Mouse (Mus musculus): ENCODE results near the gene Fgfr2. TPM values are rescaled to one million over a fixed set of nuclear protein-coding genes. Genes with fewer than 3 reads are reported as not detected.

Fgfr2 gene
- polyA plus RNA-seq, 1 experiment from 2014 or later = 123 TPM

- H3K9me3 ChIP-seq = no peaks in the 10 kb centered on the region
These were observed 1791.5 kb downstream of the Fgfr2 start for GRCm38 (mm10) chr7:131331688-131332087.

GRCm38 (mm10) chr7:131329416-131329815 lies 1793.7 kb downstream of the Fgfr2 start, which contains the start of gene Fam24b:
Fam24b (minus strand) TSS chr7:131329516.
- no peak for ATAC-seq (ENCODE audit: low FRiP score, low read depth)
- 91% methylated on average over 5 of the region's 5 CpGs for WGBS
- Histone ChIP-seq H3K36me3 (no peaks in the 10 kb centered on the region), H3K27ac (no peak within 1 kb of the TSS), H3K9ac (no peak within 1 kb of the TSS), H3K4me1 (no peaks in the 10 kb centered on the region), H3K4me2 (replicated peaks) (no peak within 1 kb of the TSS), H3K27me3 (no peaks in the 10 kb centered on the region), H3K4me3 (no peak within 1 kb of the TSS), H3K9me3 (no peaks in the 10 kb centered on the region)

More at GRCm38 (mm10) chr7:131331688-131332087, 1791.5 kb downstream of the Fgfr2 start:
- H3K36me3 ChIP-seq = no peaks in the 10 kb centered on the region
- H3K4me1 ChIP-seq = no peaks in the 10 kb centered on the region
- H3K4me3 ChIP-seq = no peak overlapping the region
- WGBS = 68% methylated on average over 2 of the region's 2 CpGs
- H3K27me3 ChIP-seq = no peaks in the 10 kb centered on the region
- H3K4me2 ChIP-seq (replicated peaks) = no peak overlapping the region
- ATAC-seq (ENCODE audit: low FRiP score, low read depth) = no peak
- no peak overlapping the region for H3K9ac ChIP-seq
- H3K27ac ChIP-seq = no peak overlapping the region

GRCm38 (mm10) chr7:131327054-131327453 lies 1796.1 kb downstream of the Fgfr2 start:
- 83% methylated on average over 5 of the region's 5 CpGs for WGBS
- H3K27ac ChIP-seq = no peak overlapping the region

GRCm38 (mm10) chr7:131322192-131322591 lies 1801.0 kb downstream of the Fgfr2 start, which contains the start of gene Cuzd1:
Cuzd1 (minus strand) TSS chr7:131322292.
- H3K36me3 ChIP-seq = no peaks in the 10 kb centered on the region
- no peaks in the 10 kb centered on the region for H3K27me3 ChIP-seq
- no peak for ATAC-seq (ENCODE audit: low FRiP score, low read depth)
- 77% methylated on average over 2 of the region's 2 CpGs for WGBS
- H3K9me3 ChIP-seq = no peaks in the 10 kb centered on the region
- no peak within 1 kb of the TSS for H3K9ac ChIP-seq
- no peak within 1 kb of the TSS for H3K4me2 ChIP-seq (replicated peaks)
- no peak within 1 kb of the TSS for H3K27ac ChIP-seq
- no peak within 1 kb of the TSS for H3K4me3 ChIP-seq
- no peaks in the 10 kb centered on the region for H3K4me1 ChIP-seq

More at GRCm38 (mm10) chr7:131327054-131327453, 1796.1 kb downstream of the Fgfr2 start:
- H3K4me1 ChIP-seq = no peaks in the 10 kb centered on the region
- H3K9ac ChIP-seq = no peak overlapping the region
- no peak overlapping the region for H3K4me2 ChIP-seq (replicated peaks)
- no peaks in the 10 kb centered on the region for H3K36me3 ChIP-seq
- H3K4me3 ChIP-seq = no peak overlapping the region
- no peaks in the 10 kb centered on the region for H3K9me3 ChIP-seq
- H3K27me3 ChIP-seq = no peaks in the 10 kb centered on the region
- no peak for ATAC-seq (ENCODE audit: low FRiP score, low read depth)

GRCm38 (mm10) chr7:131318340-131318739 lies 1804.8 kb downstream of the Fgfr2 start:
- no peaks in the 10 kb centered on the region for H3K27me3 ChIP-seq
- ATAC-seq (ENCODE audit: low FRiP score, low read depth) = no peak
- no peak overlapping the region for H3K9ac ChIP-seq
- no peak overlapping the region for H3K4me2 ChIP-seq (replicated peaks)
- no peaks in the 10 kb centered on the region for H3K9me3 ChIP-seq
- H3K36me3 ChIP-seq = no peaks in the 10 kb centered on the region
- no peak overlapping the region for H3K27ac ChIP-seq
- H3K4me3 ChIP-seq = no peak overlapping the region
- no peaks in the 10 kb centered on the region for H3K4me1 ChIP-seq
- WGBS = 69% methylated on average over 5 of the region's 7 CpGs

GRCm38 (mm10) chr7:131317587-131317986 lies 1805.6 kb downstream of the Fgfr2 start:
- no peaks in the 10 kb centered on the region for H3K36me3 ChIP-seq
- no peaks in the 10 kb centered on the region for H3K9me3 ChIP-seq
- no peaks in the 10 kb centered on the region for H3K27me3 ChIP-seq
- no peaks in the 10 kb centered on the region for H3K4me1 ChIP-seq
- 65% methylated on average over 12 of the region's 12 CpGs for WGBS
- no peak overlapping the region for H3K4me3 ChIP-seq
- no peak overlapping the region for H3K4me2 ChIP-seq (replicated peaks)
- H3K9ac ChIP-seq = no peak overlapping the region
- ATAC-seq (ENCODE audit: low FRiP score, low read depth) = no peak
- H3K27ac ChIP-seq = no peak overlapping the region

- no peak for ATAC-seq (ENCODE audit: low FRiP score, low read depth)
- Histone ChIP-seq H3K4me2 (replicated peaks) (no peak overlapping the region), H3K27ac (no peak overlapping the region), H3K36me3 (no peaks in the 10 kb centered on the region), H3K9me3 (no peaks in the 10 kb centered on the region), H3K4me3 (no peak overlapping the region), H3K9ac (no peak overlapping the region), H3K4me1 (no peaks in the 10 kb centered on the region), H3K27me3 (no peaks in the 10 kb centered on the region)
- 70% methylated on average over 7 of the region's 7 CpGs for WGBS
These were observed 1808.7 kb downstream of the Fgfr2 start for GRCm38 (mm10) chr7:131314493-131314892.

GRCm38 (mm10) chr7:131306733-131307132 lies 1816.4 kb downstream of the Fgfr2 start:
- Histone ChIP-seq H3K4me1 (no peaks in the 10 kb centered on the region), H3K9ac (no peak overlapping the region), H3K27ac (no peak overlapping the region), H3K27me3 (no peaks in the 10 kb centered on the region), H3K9me3 (no peaks in the 10 kb centered on the region), H3K4me2 (replicated peaks) (no peak overlapping the region), H3K4me3 (no peak overlapping the region), H3K36me3 (no peaks in the 10 kb centered on the region)
- no peak for ATAC-seq (ENCODE audit: low FRiP score, low read depth)
- 77% methylated on average over 5 of the region's 5 CpGs for WGBS

- H3K9me3 ChIP-seq = no peaks in the 10 kb centered on the region
- H3K9ac ChIP-seq = no peak overlapping the region
- no peak overlapping the region for H3K4me3 ChIP-seq
- H3K27ac ChIP-seq = no peak overlapping the region
- H3K27me3 ChIP-seq = no peaks in the 10 kb centered on the region
- H3K36me3 ChIP-seq = no peaks in the 10 kb centered on the region
- ATAC-seq (ENCODE audit: low FRiP score, low read depth) = no peak
- no peaks in the 10 kb centered on the region for H3K4me1 ChIP-seq
- H3K4me2 ChIP-seq (replicated peaks) = no peak overlapping the region
- WGBS = 71% methylated on average over 8 of the region's 8 CpGs
These were observed 1819.8 kb downstream of the Fgfr2 start for GRCm38 (mm10) chr7:131303340-131303739.

- Histone ChIP-seq H3K4me2 (replicated peaks) (no peak overlapping the region), H3K4me1 (no peaks in the 10 kb centered on the region), H3K4me3 (no peak overlapping the region), H3K27me3 (no peaks in the 10 kb centered on the region), H3K36me3 (no peaks in the 10 kb centered on the region), H3K9ac (no peak overlapping the region), H3K27ac (no peak overlapping the region), H3K9me3 (no peaks in the 10 kb centered on the region)
- WGBS = 77% methylated on average over 8 of the region's 8 CpGs
- no peak for ATAC-seq (ENCODE audit: low FRiP score, low read depth)
These were observed 1826.0 kb downstream of the Fgfr2 start for GRCm38 (mm10) chr7:131297151-131297550.

GRCm38 (mm10) chr7:131265851-131266250 lies 1857.3 kb downstream of the Fgfr2 start:
- ATAC-seq (ENCODE audit: low FRiP score, low read depth) = no peak
- Histone ChIP-seq H3K9me3 (no peaks in the 10 kb centered on the region), H3K4me1 (no peaks in the 10 kb centered on the region), H3K27me3 (no peaks in the 10 kb centered on the region), H3K4me3 (no peak overlapping the region), H3K9ac (no peak overlapping the region), H3K4me2 (replicated peaks) (no peak overlapping the region), H3K27ac (no peak overlapping the region), H3K36me3 (no peaks in the 10 kb centered on the region)
- 73% methylated on average over 4 of the region's 4 CpGs for WGBS

GRCm38 (mm10) chr7:131264251-131264650 lies 1858.9 kb downstream of the Fgfr2 start:
- Histone ChIP-seq H3K4me3 (no peak overlapping the region), H3K4me2 (replicated peaks) (no peak overlapping the region), H3K27me3 (no peaks in the 10 kb centered on the region), H3K27ac (no peak overlapping the region), H3K9me3 (no peaks in the 10 kb centered on the region), H3K36me3 (no peaks in the 10 kb centered on the region), H3K9ac (no peak overlapping the region), H3K4me1 (no peaks in the 10 kb centered on the region)
- no peak for ATAC-seq (ENCODE audit: low FRiP score, low read depth)
- 85% methylated on average over 4 of the region's 4 CpGs for WGBS

GRCm38 (mm10) chr7:131260946-131261345 lies 1862.2 kb downstream of the Fgfr2 start:
- Histone ChIP-seq H3K9me3 (no peaks in the 10 kb centered on the region), H3K27me3 (no peaks in the 10 kb centered on the region), H3K36me3 (no peaks in the 10 kb centered on the region), H3K27ac (no peak overlapping the region), H3K9ac (no peak overlapping the region), H3K4me2 (replicated peaks) (no peak overlapping the region), H3K4me3 (no peak overlapping the region), H3K4me1 (no peaks in the 10 kb centered on the region)
- WGBS = 50% methylated on average over 6 of the region's 6 CpGs
- no peak for ATAC-seq (ENCODE audit: low FRiP score, low read depth)
